Mouse (Mus musculus): ENCODE measurements at regions not wholly inside any gene's neighbourhood (a gene's known extent, or its start where the extent isn't known, plus 50 kb on each side); places are given as distances from the start of the nearest gene placed in this dataset.

- DNase-seq (ENCODE audit: low spot score), result no peak
Measured at GRCm38 (mm10) chr16:93071726-93072125, 245.8 kb upstream of the Runx1 start.

- DNase-seq (ENCODE audit: low spot score), result no peak
Measured at GRCm38 (mm10) chr16:93066821-93067220, 240.9 kb upstream of the Runx1 start.

- DNase-seq (ENCODE audit: low spot score), result no peak
Measured at GRCm38 (mm10) chr16:93061475-93062179, 235.7 kb upstream of the Runx1 start.

- DNase-seq (ENCODE audit: low spot score), result no peak
Measured at GRCm38 (mm10) chr16:93056295-93056694, 230.3 kb upstream of the Runx1 start.

GRCm38 (mm10) chr16:93055545-93055944 is 229.6 kb upstream of the Runx1 start:
- DNase-seq (ENCODE audit: low spot score), result no peak

GRCm38 (mm10) chr16:93051233-93051632 is 225.3 kb upstream of the Runx1 start:
- DNase-seq (ENCODE audit: low spot score), result no peak

GRCm38 (mm10) chr16:93048418-93048932 is 222.5 kb upstream of the Runx1 start:
- DNase-seq (ENCODE audit: low spot score), result no peak

- no peak for DNase-seq (ENCODE audit: low spot score)
Measured at GRCm38 (mm10) chr16:93047594-93047993, 221.6 kb upstream of the Runx1 start.

- DNase-seq (ENCODE audit: low spot score), result no peak
Measured at GRCm38 (mm10) chr16:93046221-93046620, 220.3 kb upstream of the Runx1 start.

- no peak for DNase-seq (ENCODE audit: low spot score)
Measured at GRCm38 (mm10) chr16:93043355-93043754, 217.4 kb upstream of the Runx1 start.

- peak; percentile 20 for DNase-seq (ENCODE audit: low spot score)
Measured at GRCm38 (mm10) chr16:93042941-93043340, 217.0 kb upstream of the Runx1 start.

GRCm38 (mm10) chr16:93042491-93042890 is 216.5 kb upstream of the Runx1 start:
- no peak for DNase-seq (ENCODE audit: low spot score)

GRCm38 (mm10) chr16:93041887-93042286 is 215.9 kb upstream of the Runx1 start:
- DNase-seq (ENCODE audit: low spot score), result no peak

- DNase-seq (ENCODE audit: low spot score), result no peak
Measured at GRCm38 (mm10) chr16:93041399-93041798, 215.4 kb upstream of the Runx1 start.

- no peak for DNase-seq (ENCODE audit: low spot score)
Measured at GRCm38 (mm10) chr16:93035626-93036025, 209.7 kb upstream of the Runx1 start.

- no peak for DNase-seq (ENCODE audit: low spot score)
Measured at GRCm38 (mm10) chr16:93033943-93034342, 208.0 kb upstream of the Runx1 start.

GRCm38 (mm10) chr16:93031624-93032023 is 205.7 kb upstream of the Runx1 start:
- no peak for DNase-seq (ENCODE audit: low spot score)

GRCm38 (mm10) chr16:93028640-93029039 is 202.7 kb upstream of the Runx1 start:
- no peak for DNase-seq (ENCODE audit: low spot score)

- no peak for DNase-seq (ENCODE audit: low spot score)
Measured at GRCm38 (mm10) chr16:93028016-93028415, 202.1 kb upstream of the Runx1 start.

- DNase-seq (ENCODE audit: low spot score), result no peak
Measured at GRCm38 (mm10) chr16:93026094-93026648, 200.2 kb upstream of the Runx1 start.

GRCm38 (mm10) chr16:93019800-93020555 is 194.0 kb upstream of the Runx1 start:
- no peak for DNase-seq (ENCODE audit: low spot score)

- no peak for DNase-seq (ENCODE audit: low spot score)
Measured at GRCm38 (mm10) chr16:93018766-93019165, 192.8 kb upstream of the Runx1 start.

- no peak for DNase-seq (ENCODE audit: low spot score)
Measured at GRCm38 (mm10) chr16:93017025-93017424, 191.1 kb upstream of the Runx1 start.

All from ovary, postnatal 36 days (tissue).